Mouse (Mus musculus) c-Kit-positive CD71-positive TER-119-positive erythroid progenitor cells, embryonic 14.5 days (primary cell): Measurements from ENCODE around the gene Ptafr.
"Not testable (repeated sequence)": the region's sequence is repeated elsewhere in the genome, so short reads cannot be mapped to it uniquely, and the experiment has no call there.

Experiments
- DNase-seq: peaks from one replicate; pipeline ENCODE4 v3.0.0-alpha.2; 2013; ENCODE audit warnings: low spot score

Gene Ptafr

GRCm38 (mm10) chr4:132555550-132555949 is 8.3 kb upstream of the Ptafr start:
- DNase-seq, result not testable (repeated sequence)

- DNase-seq, result no peak
Measured at GRCm38 (mm10) chr4:132563261-132563660, 606 bp upstream of the Ptafr start.

- DNase-seq, result no peak
Measured at GRCm38 (mm10) chr4:132565089-132565747, 1.4 kb downstream of the Ptafr start.

- DNase-seq, result no peak
Measured at GRCm38 (mm10) chr4:132567361-132567779, 3.5 kb downstream of the Ptafr start.

- no peak for DNase-seq
Measured at GRCm38 (mm10) chr4:132569115-132569514, 5.2 kb downstream of the Ptafr start.

GRCm38 (mm10) chr4:132571190-132571589 is 7.3 kb downstream of the Ptafr start:
- no peak for DNase-seq

- no peak for DNase-seq
Measured at GRCm38 (mm10) chr4:132573327-132573726, 9.5 kb downstream of the Ptafr start.

GRCm38 (mm10) chr4:132574809-132575347 is 11.0 kb downstream of the Ptafr start:
- DNase-seq, result no peak

GRCm38 (mm10) chr4:132583781-132584180 is 19.9 kb downstream of the Ptafr start:
- no peak for DNase-seq

GRCm38 (mm10) chr4:132584975-132585374 is 21.1 kb downstream of the Ptafr start:
- no peak for DNase-seq

GRCm38 (mm10) chr4:132586282-132586681 is 22.4 kb downstream of the Ptafr start:
- no peak for DNase-seq

GRCm38 (mm10) chr4:132588512-132588911 is 24.6 kb downstream of the Ptafr start:
- no peak for DNase-seq

GRCm38 (mm10) chr4:132590642-132591041 is 26.8 kb downstream of the Ptafr start:
- DNase-seq, result no peak

GRCm38 (mm10) chr4:132592958-132593357 is 29.1 kb downstream of the Ptafr start:
- DNase-seq, result no peak

- no peak for DNase-seq
Measured at GRCm38 (mm10) chr4:132594191-132594590, 30.3 kb downstream of the Ptafr start.

GRCm38 (mm10) chr4:132598861-132599260 is 35.0 kb downstream of the Ptafr start:
- no peak for DNase-seq

GRCm38 (mm10) chr4:132599764-132600163 is 35.9 kb downstream of the Ptafr start:
- DNase-seq, result no peak

- DNase-seq, result no peak
Measured at GRCm38 (mm10) chr4:132600465-132600864, 36.6 kb downstream of the Ptafr start.

GRCm38 (mm10) chr4:132601242-132601641 is 37.4 kb downstream of the Ptafr start:
- DNase-seq, result not testable (repeated sequence)

GRCm38 (mm10) chr4:132603468-132603867 is 39.6 kb downstream of the Ptafr start:
- no peak for DNase-seq

- DNase-seq, result no peak
Measured at GRCm38 (mm10) chr4:132605816-132606215, 41.9 kb downstream of the Ptafr start.

GRCm38 (mm10) chr4:132608147-132608546 is 44.3 kb downstream of the Ptafr start:
- DNase-seq, result no peak

- no peak for DNase-seq
Measured at GRCm38 (mm10) chr4:132610301-132610984, 46.6 kb downstream of the Ptafr start.
